ENCODE assay signal across 37 mouse cellular contexts in genomic region chr8:122390758-122391157, GRCm38 (mm10). TPM values are rescaled to one million over a fixed set of nuclear protein-coding genes. Genes with fewer than 3 reads are reported as not detected.
"Had no signal": no experiment of that assay in that cellular context is flagged by ENCODE, and none has a peak within 500 bp of the region (broad histone marks: within the 10 kb centered on the region; RNA-seq: fewer than 3 reads in every experiment).

No protein-coding gene starts in this region.

- H3K27me3 ChIP-seq: embryonic facial prominence, embryonic 12.5 days; embryonic facial prominence, embryonic 13.5 days; embryonic facial prominence, embryonic 15.5 days; forebrain, embryonic 12.5 days; forebrain, embryonic 13.5 days; forebrain, embryonic 15.5 days had no signal

- H3K27ac ChIP-seq: embryonic facial prominence, embryonic 10.5 days; embryonic facial prominence, embryonic 12.5 days; embryonic facial prominence, embryonic 13.5 days; embryonic facial prominence, embryonic 15.5 days; forebrain, embryonic 10.5 days; forebrain, embryonic 12.5 days; forebrain, embryonic 13.5 days; forebrain, embryonic 15.5 days; gastrocnemius, adult 2 months; heart, adult 2 months had no signal

- DNase-seq: cerebellum, adult 8-10 months; cerebellum, adult 9-10 months; cerebellum, adult 9-11 months; cerebellum, postnatal 10 days; cerebellum, postnatal 14 days; cerebellum, postnatal 25 days; cerebellum, postnatal 36 days; embryo, embryonic 11 days; forebrain, postnatal 0 days; gastrocnemius, adult 2 months; gastrocnemius, postnatal 10 days; gastrocnemius, postnatal 14 days; gastrocnemius, postnatal 25 days; gastrocnemius, postnatal 36 days; heart, adult 11 months; heart, adult 18-20 months; heart, adult 2 months had no signal

- H3K9ac ChIP-seq: embryonic facial prominence, embryonic 12.5 days; embryonic facial prominence, embryonic 13.5 days; embryonic facial prominence, embryonic 15.5 days; forebrain, embryonic 12.5 days; forebrain, embryonic 13.5 days; forebrain, embryonic 15.5 days; forebrain, postnatal 0 days had no signal

- H3K4me3 ChIP-seq: embryonic facial prominence, embryonic 10.5 days; embryonic facial prominence, embryonic 12.5 days; embryonic facial prominence, embryonic 13.5 days; embryonic facial prominence, embryonic 15.5 days; erythroblast, embryonic 14.5 days; forebrain, embryonic 10.5 days; forebrain, embryonic 12.5 days; forebrain, embryonic 13.5 days; forebrain, embryonic 15.5 days; gastrocnemius, adult 2 months; heart, adult 2 months had no signal

- H3K9me3 ChIP-seq: embryonic facial prominence, embryonic 10.5 days; embryonic facial prominence, embryonic 12.5 days; embryonic facial prominence, embryonic 13.5 days; embryonic facial prominence, embryonic 15.5 days; forebrain, embryonic 10.5 days; forebrain, embryonic 12.5 days; forebrain, embryonic 13.5 days; forebrain, embryonic 15.5 days had no signal

- H3K4me1 ChIP-seq: embryonic facial prominence, embryonic 10.5 days; embryonic facial prominence, embryonic 12.5 days; embryonic facial prominence, embryonic 13.5 days; embryonic facial prominence, embryonic 15.5 days; forebrain, embryonic 10.5 days; forebrain, embryonic 12.5 days; forebrain, embryonic 13.5 days had no signal

- ATAC-seq: forebrain, embryonic 13.5 days; forebrain, embryonic 14.5 days; forebrain, embryonic 15.5 days; forebrain, embryonic 16.5 days; forebrain, postnatal 0 days had no signal

- H3K4me2 ChIP-seq: embryonic facial prominence, embryonic 12.5 days; embryonic facial prominence, embryonic 13.5 days; embryonic facial prominence, embryonic 15.5 days; forebrain, embryonic 12.5 days; forebrain, embryonic 13.5 days; forebrain, embryonic 15.5 days had no signal

RNA-seq across cellular contexts. Expression of gene Trhr2, which starts 30.2 kb away (rescaled TPM):
- total RNA-seq: common myeloid progenitor, adult 5-6 weeks; forebrain, postnatal 0 days; gastrocnemius, adult 18-20 months; gastrocnemius, adult 2 months; gastrocnemius, adult 8-10 months; gastrocnemius, postnatal 10 days; gastrocnemius, postnatal 14 days; gastrocnemius, postnatal 25 days; gastrocnemius, postnatal 36 days; gastrocnemius, postnatal 4 days; granulocyte monocyte progenitor cell, adult 5-6 weeks; heart, adult 18-20 months; heart, adult 2 months had no signal
- polyA plus RNA-seq: embryonic facial prominence, embryonic 10.5 days; embryonic facial prominence, embryonic 11.5 days; embryonic facial prominence, embryonic 14.5 days; erythroblast, embryonic 14.5 days; forebrain, embryonic 10.5 days; forebrain, embryonic 11.5 days; forebrain, embryonic 12.5 days; forebrain, embryonic 13.5 days; forebrain, embryonic 14.5 days; forebrain, embryonic 15.5 days; forebrain, embryonic 16.5 days; gonadal fat pad, adult 2 months; heart, adult 2 months had no signal

RNA-seq across cellular contexts. Expression of gene Il17c, which starts 31.1 kb away (rescaled TPM):
- total RNA-seq: gastrocnemius, adult 18-20 months; gastrocnemius, adult 2 months; gastrocnemius, adult 8-10 months; gastrocnemius, postnatal 10 days; gastrocnemius, postnatal 14 days; gastrocnemius, postnatal 25 days; gastrocnemius, postnatal 36 days; gastrocnemius, postnatal 4 days; granulocyte monocyte progenitor cell, adult 5-6 weeks; heart, adult 18-20 months; heart, adult 2 months had no signal
- polyA plus RNA-seq: embryonic facial prominence, embryonic 11.5 days; embryonic facial prominence, embryonic 12.5 days; embryonic facial prominence, embryonic 14.5 days; embryonic facial prominence, embryonic 15.5 days; erythroblast, embryonic 14.5 days; forebrain, embryonic 11.5 days; forebrain, embryonic 12.5 days; forebrain, embryonic 13.5 days; forebrain, embryonic 14.5 days; forebrain, embryonic 15.5 days; forebrain, embryonic 16.5 days; forebrain, postnatal 0 days; heart, adult 2 months had no signal
